Mouse (Mus musculus) limb, embryonic 10.5 days (tissue): ENCODE results near the gene Stxbp5l. TPM values are rescaled to one million over a fixed set of nuclear protein-coding genes. Genes with fewer than 3 reads are reported as not detected.
"Not testable (repeated sequence)": the region's sequence is repeated elsewhere in the genome, so short reads cannot be mapped to it uniquely, and the experiment has no call there.

Experiments
- DNase-seq: peaks from one replicate; pipeline ENCODE4 v3.0.0-alpha.2; 2017; ENCODE audit warnings: low spot score
- H3K27ac ChIP-seq: fragments of 300-500 bp; sonication (generic); 2 replicates; pipeline ENCODE4 v1.5.1; 2016; ENCODE audit warnings: mild to moderate bottlenecking
- H3K27me3 ChIP-seq: fragments of 300-500 bp; sonication (generic); 2 replicates; pipeline ENCODE4 v1.6.1; 2016; ENCODE audit warnings: low read depth, mild to moderate bottlenecking; ENCODE audit not compliant: poor library complexity, severe bottlenecking
- H3K36me3 ChIP-seq: fragments of 300-500 bp; sonication (generic); 2 replicates; pipeline ENCODE4 v1.6.1; 2016; ENCODE audit warnings: mild to moderate bottlenecking, moderate library complexity
- H3K4me1 ChIP-seq: fragments of 300-500 bp; sonication (generic); 2 replicates; pipeline ENCODE4 v1.6.1; 2016
- H3K4me3 ChIP-seq: fragments of 300-500 bp; sonication (generic); 2 replicates; pipeline ENCODE4 v1.5.1; 2016; ENCODE audit warnings: mild to moderate bottlenecking, moderate library complexity
- H3K9me3 ChIP-seq: fragments of 300-500 bp; sonication (generic); replicated peaks from 2 replicates; pipeline ENCODE4 v1.6.1; 2016; ENCODE audit warnings: mild to moderate bottlenecking
- WGBS: fragments of 180-500 bp; shearing (Covaris S2); methylation state at CpG from one replicate; pipeline ENCODE4 v1.1.7; 2016; 5-methylcytosine and 5-hydroxymethylcytosine counted together
- polyA plus RNA-seq: library from polyadenylated mRNA; unstranded; fragments of >200 nt; fragmentation: Nextera tagmentation; extraction: Ambion mirVana; gene quantifications from 2 replicates; pipeline ENCODE4 v1.2.1, GENCODE M21; 2016

Gene Stxbp5l
- polyA plus RNA-seq, 1 experiment from 2014 or later, result 0.29 TPM

- no peaks in the 10 kb centered on the region for H3K9me3 ChIP-seq
- no peaks in the 10 kb centered on the region for H3K4me1 ChIP-seq
- no peak overlapping the region for H3K27ac ChIP-seq
- H3K36me3 ChIP-seq, result no peaks in the 10 kb centered on the region
- 90% methylated on average over 4 of the region's 4 CpGs for WGBS
- no peaks in the 10 kb centered on the region for H3K27me3 ChIP-seq
- H3K4me3 ChIP-seq, result no peak overlapping the region
- DNase-seq, result no peak
These were observed 17.3 kb downstream of the Stxbp5l start for GRCm38 (mm10) chr16:37367426-37367825.

- H3K36me3 ChIP-seq, result no peaks in the 10 kb centered on the region
- H3K4me1 ChIP-seq, result no peaks in the 10 kb centered on the region
- no peak overlapping the region for H3K27ac ChIP-seq
- H3K27me3 ChIP-seq, result no peaks in the 10 kb centered on the region
- WGBS, result 86% methylated on average over 2 of the region's 2 CpGs
- H3K4me3 ChIP-seq, result no peak overlapping the region
- H3K9me3 ChIP-seq, result no peaks in the 10 kb centered on the region
- DNase-seq, result no peak
These were observed 20.8 kb downstream of the Stxbp5l start for GRCm38 (mm10) chr16:37363958-37364357.

- DNase-seq, result no peak
- 90% methylated on average over 3 of the region's 3 CpGs for WGBS
- Histone ChIP-seq H3K9me3 (no peaks in the 10 kb centered on the region), H3K27ac (no peak overlapping the region), H3K36me3 (no peaks in the 10 kb centered on the region), H3K4me3 (no peak overlapping the region), H3K27me3 (no peaks in the 10 kb centered on the region), H3K4me1 (no peaks in the 10 kb centered on the region)
These were observed 29.1 kb downstream of the Stxbp5l start for GRCm38 (mm10) chr16:37355621-37356020.

GRCm38 (mm10) chr16:37347092-37347491, 37.7 kb downstream of the Stxbp5l start:
- Histone ChIP-seq H3K36me3 (no peaks in the 10 kb centered on the region), H3K27me3 (no peaks in the 10 kb centered on the region), H3K27ac (no peak overlapping the region), H3K9me3 (no peaks in the 10 kb centered on the region), H3K4me1 (no peaks in the 10 kb centered on the region), H3K4me3 (no peak overlapping the region)
- DNase-seq, result no peak
- WGBS, result 32% methylated on average over 3 of the region's 3 CpGs

- Histone ChIP-seq H3K4me3 (no peak overlapping the region), H3K9me3 (no peaks in the 10 kb centered on the region), H3K27ac (no peak overlapping the region), H3K36me3 (no peaks in the 10 kb centered on the region), H3K27me3 (no peaks in the 10 kb centered on the region), H3K4me1 (no peaks in the 10 kb centered on the region)
- WGBS, result 65% methylated on average over 2 of the region's 2 CpGs
- DNase-seq, result no peak
These were observed 39.8 kb downstream of the Stxbp5l start for GRCm38 (mm10) chr16:37344960-37345359.

- H3K4me1 ChIP-seq, DNase-seq, H3K27me3 ChIP-seq, H3K27ac ChIP-seq, H3K4me3 ChIP-seq, H3K9me3 ChIP-seq, H3K36me3 ChIP-seq: not testable (repeated sequence)
These were observed 43.3 kb downstream of the Stxbp5l start for GRCm38 (mm10) chr16:37341446-37341845.

- Histone ChIP-seq H3K9me3 (no peaks in the 10 kb centered on the region), H3K36me3 (no peaks in the 10 kb centered on the region), H3K27ac (no peak overlapping the region), H3K4me3 (no peak overlapping the region), H3K27me3 (no peaks in the 10 kb centered on the region), H3K4me1 (no peaks in the 10 kb centered on the region)
- 91% methylated on average over 1 of the region's 1 CpGs for WGBS
- no peak for DNase-seq
These were observed 46.6 kb downstream of the Stxbp5l start for GRCm38 (mm10) chr16:37338177-37338576.

- H3K4me3 ChIP-seq, result no peak overlapping the region
- no peaks in the 10 kb centered on the region for H3K36me3 ChIP-seq
- no peak for DNase-seq
- no peaks in the 10 kb centered on the region for H3K9me3 ChIP-seq
- no peaks in the 10 kb centered on the region for H3K4me1 ChIP-seq
- no peaks in the 10 kb centered on the region for H3K27me3 ChIP-seq
- 84% methylated on average over 1 of the region's 1 CpGs for WGBS
- no peak overlapping the region for H3K27ac ChIP-seq
These were observed 47.2 kb downstream of the Stxbp5l start for GRCm38 (mm10) chr16:37337529-37337928.

GRCm38 (mm10) chr16:37304441-37304840, 80.3 kb downstream of the Stxbp5l start:
- no peaks in the 10 kb centered on the region for H3K36me3 ChIP-seq
- H3K27me3 ChIP-seq, result no peaks in the 10 kb centered on the region
- no peak overlapping the region for H3K27ac ChIP-seq
- no peaks in the 10 kb centered on the region for H3K4me1 ChIP-seq
- DNase-seq, result no peak
- WGBS, result 95% methylated on average over 1 of the region's 1 CpGs
- H3K4me3 ChIP-seq, result no peak overlapping the region
- H3K9me3 ChIP-seq, result no peaks in the 10 kb centered on the region

GRCm38 (mm10) chr16:37292593-37292992, 92.2 kb downstream of the Stxbp5l start:
- Histone ChIP-seq H3K4me1 (no peaks in the 10 kb centered on the region), H3K36me3 (no peaks in the 10 kb centered on the region), H3K4me3 (no peak overlapping the region), H3K9me3 (no peaks in the 10 kb centered on the region), H3K27me3 (no peaks in the 10 kb centered on the region), H3K27ac (no peak overlapping the region)
- 78% methylated on average over 1 of the region's 1 CpGs for WGBS
- DNase-seq, result no peak

- Histone ChIP-seq H3K4me1 (no peaks in the 10 kb centered on the region), H3K4me3 (no peak overlapping the region), H3K27me3 (no peaks in the 10 kb centered on the region), H3K36me3 (no peaks in the 10 kb centered on the region), H3K9me3 (no peaks in the 10 kb centered on the region), H3K27ac (no peak overlapping the region)
- no peak for DNase-seq
- 67% methylated on average over 1 of the region's 1 CpGs for WGBS
These were observed 104.6 kb downstream of the Stxbp5l start for GRCm38 (mm10) chr16:37280206-37280605.

- H3K4me1 ChIP-seq, result no peaks in the 10 kb centered on the region
- H3K4me3 ChIP-seq, result no peak overlapping the region
- no peak for DNase-seq
- H3K27me3 ChIP-seq, result no peaks in the 10 kb centered on the region
- H3K36me3 ChIP-seq, result no peaks in the 10 kb centered on the region
- no peaks in the 10 kb centered on the region for H3K9me3 ChIP-seq
- H3K27ac ChIP-seq, result no peak overlapping the region
These were observed 111.1 kb downstream of the Stxbp5l start for GRCm38 (mm10) chr16:37273681-37274080.

- H3K9me3 ChIP-seq, result no peaks in the 10 kb centered on the region
- no peak for DNase-seq
- WGBS, result 70% methylated on average over 3 of the region's 3 CpGs
These were observed 123.1 kb downstream of the Stxbp5l start for GRCm38 (mm10) chr16:37261678-37262077.

GRCm38 (mm10) chr16:37219151-37219550, 165.6 kb downstream of the Stxbp5l start:
- Histone ChIP-seq H3K36me3 (no peaks in the 10 kb centered on the region), H3K9me3 (no peaks in the 10 kb centered on the region)
- 90% methylated on average over 1 of the region's 1 CpGs for WGBS

More at GRCm38 (mm10) chr16:37261678-37262077, 123.1 kb downstream of the Stxbp5l start:
- H3K27ac ChIP-seq, result no peak overlapping the region
- H3K36me3 ChIP-seq, result no peaks in the 10 kb centered on the region
- no peaks in the 10 kb centered on the region for H3K4me1 ChIP-seq
- H3K27me3 ChIP-seq, result no peaks in the 10 kb centered on the region
- no peak overlapping the region for H3K4me3 ChIP-seq

More at GRCm38 (mm10) chr16:37219151-37219550, 165.6 kb downstream of the Stxbp5l start:
- no peak for DNase-seq
- H3K4me1 ChIP-seq, result no peaks in the 10 kb centered on the region
- no peak overlapping the region for H3K27ac ChIP-seq
- no peak overlapping the region for H3K4me3 ChIP-seq
- H3K27me3 ChIP-seq, result no peaks in the 10 kb centered on the region
